Mouse (Mus musculus): Measurements from ENCODE around the gene Abcg1.

DNA sequence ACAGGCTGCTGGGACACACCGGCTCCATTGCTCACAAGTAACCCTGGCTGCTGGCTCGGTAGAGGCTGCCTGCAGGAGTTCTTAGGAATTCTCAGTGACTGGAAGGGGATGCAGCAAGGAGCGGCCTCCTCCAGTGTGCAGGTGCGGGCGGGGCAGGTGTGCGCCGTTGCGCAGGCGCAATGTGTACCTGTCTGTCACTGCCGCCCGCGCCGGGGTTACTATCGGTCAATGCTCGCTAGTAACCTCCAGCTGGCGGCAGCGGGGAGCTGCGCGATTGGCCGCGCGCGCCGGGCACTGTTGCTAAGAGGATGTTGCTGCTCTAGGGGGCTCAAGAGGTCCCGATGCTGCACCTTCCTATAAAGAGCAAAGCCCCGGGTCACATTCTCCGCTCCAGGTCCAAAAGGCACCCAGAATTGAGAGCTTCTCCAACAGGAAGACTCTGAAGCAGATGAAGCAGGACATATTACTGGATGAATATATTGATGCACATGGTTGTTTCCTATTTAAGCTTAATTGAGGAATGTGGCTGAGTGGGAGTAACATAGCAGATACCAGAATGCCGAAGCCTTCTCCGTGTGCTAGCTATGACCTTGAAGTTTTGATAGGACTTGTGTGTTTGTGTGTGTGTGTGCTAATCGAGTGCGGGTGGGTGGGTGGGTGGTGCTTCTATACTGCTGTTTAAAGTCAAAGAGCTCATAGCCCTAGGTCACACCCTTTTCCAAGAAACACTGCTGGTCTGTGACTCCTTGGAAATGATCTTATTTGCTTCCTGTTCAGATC lies 16.0 kb downstream of the Abcg1 start:
- TF ChIP-seq POLR2A (IDR thresholded peaks at IDR 0.05; ENCODE audit: low read depth, low read length) (no peak), CTCF (IDR thresholded peaks at IDR 0.05; ENCODE audit: borderline replicate concordance, insufficient read depth, low read length) (no peak)
